Mouse (Mus musculus) adrenal gland, postnatal 14 days (tissue): ENCODE results near the gene Nmnat3. TPM values are rescaled to one million over a fixed set of nuclear protein-coding genes. Genes with fewer than 3 reads are reported as not detected.

Experiments used
- DNase-seq: peaks from one replicate; pipeline ENCODE4 v3.0.0; 2021; ENCODE audit warnings: mixed read lengths
- total RNA-seq: library from RNA; stranded (reverse); gene quantifications from 2 replicates; pipeline ENCODE4 v1.2.3, GENCODE M21; 2021

The Nmnat3 gene
- total RNA-seq, 1 experiment from 2014 or later = 12.1 TPM

GRCm38 (mm10) chr9:98311316-98311965 lies 24.2 kb downstream of the Nmnat3 start:
- DNase-seq = no peak

DNA sequence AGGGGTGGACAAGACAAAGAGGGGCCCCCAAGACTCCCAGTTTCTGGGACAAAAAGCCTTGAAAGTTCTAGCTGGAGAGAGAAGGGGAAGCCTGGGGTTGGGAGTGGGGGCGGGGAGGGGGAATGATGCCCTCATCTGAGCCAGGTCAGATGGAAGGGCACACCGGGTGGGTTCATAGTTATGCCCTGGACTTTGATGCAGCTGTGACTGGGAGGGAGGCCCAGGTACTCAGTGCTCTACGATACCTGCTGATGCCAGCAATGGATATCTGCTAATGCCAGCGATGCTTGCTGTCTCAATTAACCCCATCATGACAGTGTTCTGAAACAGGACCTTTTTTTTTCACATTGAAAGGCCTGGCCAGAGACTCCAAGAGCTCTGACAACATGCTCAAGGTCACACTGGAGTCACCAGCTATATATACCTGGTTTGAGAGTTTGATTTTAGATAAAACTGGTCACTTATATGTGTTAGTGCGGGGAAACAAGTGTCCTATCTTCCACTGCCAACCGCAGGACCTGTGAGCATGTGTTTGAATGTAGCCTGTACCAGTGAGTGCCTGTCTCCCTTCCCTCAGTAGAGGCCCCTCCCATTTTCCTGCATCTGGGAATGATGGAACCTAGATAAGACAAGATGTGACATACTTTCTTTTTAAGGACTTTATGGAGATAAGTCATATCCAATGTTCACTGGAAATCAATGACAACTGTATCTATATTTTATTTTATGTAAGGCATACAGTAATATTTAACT lies 25.6 kb downstream of the Nmnat3 start:
- DNase-seq = no peak

DNA sequence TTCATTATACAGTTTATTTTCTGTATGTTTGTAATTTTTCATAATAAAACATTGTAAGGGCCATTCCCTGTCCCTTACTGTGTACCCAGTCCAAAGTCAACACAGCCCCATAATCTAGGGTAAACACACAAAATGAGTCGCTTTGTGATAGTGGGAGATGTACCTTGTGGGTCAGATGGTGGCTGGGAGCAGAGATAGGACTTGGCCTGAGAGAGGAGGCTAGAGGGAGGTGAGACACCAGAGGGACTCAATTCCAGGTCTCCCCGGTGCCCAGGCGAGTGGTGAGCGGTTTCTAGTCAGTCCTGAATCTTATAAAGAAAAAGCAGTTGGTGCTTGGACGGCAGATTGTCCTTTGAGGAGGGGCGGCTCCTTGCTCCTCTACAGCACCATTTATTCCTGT lies 26.4 kb downstream of the Nmnat3 start:
- DNase-seq = no peak

GRCm38 (mm10) chr9:98314059-98314650 lies 26.9 kb downstream of the Nmnat3 start:
- peak; percentile 30 for DNase-seq

DNA sequence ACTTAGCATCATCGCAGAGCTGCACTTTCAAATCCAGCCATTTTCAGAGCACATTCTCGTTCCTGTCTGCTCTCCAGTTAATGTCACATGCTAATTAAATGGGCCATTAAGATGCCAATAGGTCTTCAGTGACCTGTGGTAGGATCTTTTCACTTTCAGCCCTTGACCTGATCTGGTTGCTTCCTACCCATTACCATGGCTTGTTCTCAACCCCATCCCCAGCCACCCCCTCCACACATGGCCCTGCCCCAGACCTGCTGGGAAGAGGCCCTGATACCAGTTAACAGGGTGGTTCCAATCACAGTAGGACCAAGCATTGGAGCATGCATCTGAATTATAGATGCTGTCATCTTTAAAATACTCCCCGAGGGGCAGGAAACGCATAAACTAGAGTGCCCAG lies 30.7 kb downstream of the Nmnat3 start:
- no peak for DNase-seq

- DNase-seq = no peak
Observed at GRCm38 (mm10) chr9:98318875-98319274, 31.6 kb downstream of the Nmnat3 start.

DNA sequence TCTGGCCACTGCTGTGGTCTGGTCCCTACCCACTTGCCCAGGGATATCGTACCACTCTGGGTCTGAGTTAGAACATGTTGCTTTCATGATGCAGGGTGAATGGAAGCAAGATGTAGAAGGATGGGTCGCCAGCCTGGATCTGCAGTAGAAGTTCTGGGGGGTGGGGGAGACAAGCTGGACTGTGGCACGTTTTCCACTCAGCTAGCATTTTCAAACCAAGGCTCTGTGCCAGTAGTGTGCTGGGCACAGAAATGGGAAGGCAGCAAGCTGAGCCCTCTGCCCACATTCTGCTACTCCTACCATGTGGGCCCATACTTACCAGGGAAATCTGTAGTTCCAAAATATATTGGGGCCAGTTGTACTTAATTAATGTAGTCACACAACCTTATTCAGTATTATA lies 33.5 kb downstream of the Nmnat3 start:
- no peak for DNase-seq

DNA sequence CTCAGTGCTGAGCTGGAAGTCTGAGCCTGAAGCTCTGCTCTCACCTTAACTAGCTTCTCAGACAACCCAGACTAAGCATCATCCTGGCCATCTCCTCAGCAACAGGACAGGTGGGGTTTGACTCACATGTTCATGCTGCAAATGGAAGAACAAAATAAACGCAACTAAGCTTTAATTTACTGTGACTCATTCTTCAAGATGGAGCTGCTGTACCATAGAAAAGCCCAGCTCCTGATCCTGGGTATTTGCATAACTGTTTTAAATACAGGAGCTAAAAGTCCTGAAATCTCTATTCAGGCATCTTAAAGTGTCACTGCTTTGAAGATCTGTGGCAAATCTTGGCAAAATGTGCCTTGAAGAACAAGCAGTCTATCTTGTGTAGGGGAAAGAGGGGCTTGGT lies 38.9 kb downstream of the Nmnat3 start:
- no peak for DNase-seq

- DNase-seq = no peak
Observed at GRCm38 (mm10) chr9:98328415-98329176, 41.4 kb downstream of the Nmnat3 start.

DNA sequence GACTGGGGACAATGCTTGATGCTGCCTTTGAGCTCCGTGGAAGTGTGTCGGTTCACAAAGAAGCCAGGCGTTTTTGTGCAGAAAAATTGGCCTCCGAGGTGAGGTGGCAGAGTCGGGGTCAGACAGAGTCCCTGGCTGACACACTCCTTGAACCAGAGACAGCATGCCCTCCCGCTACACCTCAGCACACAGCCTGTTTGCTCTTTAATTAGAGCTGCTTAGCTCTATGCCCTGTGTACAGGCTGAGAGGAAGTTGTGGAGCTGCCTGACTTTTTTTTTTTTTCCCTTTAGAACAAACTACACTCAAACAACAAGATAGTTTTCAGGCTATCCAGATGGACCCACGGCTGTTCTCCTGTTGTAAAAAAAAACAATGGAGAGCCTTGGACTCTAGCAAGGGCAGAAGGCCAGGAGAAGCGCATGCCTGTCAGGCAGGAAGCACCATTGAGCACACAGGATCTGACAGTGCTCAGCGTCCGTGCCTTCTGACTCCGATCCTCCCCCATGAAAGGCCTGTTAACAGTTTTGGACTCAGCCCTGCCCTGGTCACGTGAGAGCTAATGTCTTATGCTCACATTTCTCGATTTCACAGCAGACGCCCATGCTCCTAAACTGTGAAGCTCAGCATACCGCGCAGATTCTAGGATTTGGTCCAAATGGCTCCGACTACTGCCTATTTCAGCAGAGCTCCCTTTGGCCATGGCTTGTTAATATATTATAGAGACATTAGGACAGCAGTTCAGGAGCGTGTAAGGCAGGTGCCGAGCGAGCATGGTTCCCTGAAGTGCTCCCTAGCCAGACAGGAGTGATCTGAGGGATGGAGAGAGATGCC lies 42.3 kb downstream of the Nmnat3 start:
- DNase-seq = peak; percentile 21

DNA sequence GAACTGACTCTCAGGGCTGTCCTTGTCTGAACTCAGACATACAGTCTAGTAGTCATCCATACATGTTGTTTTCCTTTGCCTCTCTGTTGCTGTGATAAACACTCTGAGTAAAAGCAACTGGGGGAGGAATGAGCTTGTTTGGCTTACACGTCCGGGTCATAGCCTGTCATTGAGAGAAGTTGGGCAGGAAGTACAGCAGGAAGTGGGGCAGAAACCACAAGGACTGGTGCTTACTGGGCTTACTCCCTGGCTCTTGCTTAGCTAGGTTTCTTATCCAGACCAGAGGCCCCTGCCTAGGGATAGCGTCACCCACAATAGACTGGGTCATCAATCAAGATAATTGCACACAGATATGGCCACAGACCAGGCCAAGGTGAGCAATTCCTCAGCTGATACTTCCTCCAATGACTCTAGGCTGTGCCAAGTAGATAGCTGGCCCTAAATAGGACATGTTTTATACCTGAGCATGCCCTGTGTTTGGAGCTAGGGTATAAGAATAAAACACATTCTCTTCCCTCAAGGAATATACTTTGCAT lies 46.1 kb downstream of the Nmnat3 start:
- no peak for DNase-seq

GRCm38 (mm10) chr9:98337881-98338769 lies 50.9 kb downstream of the Nmnat3 start:
- no peak for DNase-seq

DNA sequence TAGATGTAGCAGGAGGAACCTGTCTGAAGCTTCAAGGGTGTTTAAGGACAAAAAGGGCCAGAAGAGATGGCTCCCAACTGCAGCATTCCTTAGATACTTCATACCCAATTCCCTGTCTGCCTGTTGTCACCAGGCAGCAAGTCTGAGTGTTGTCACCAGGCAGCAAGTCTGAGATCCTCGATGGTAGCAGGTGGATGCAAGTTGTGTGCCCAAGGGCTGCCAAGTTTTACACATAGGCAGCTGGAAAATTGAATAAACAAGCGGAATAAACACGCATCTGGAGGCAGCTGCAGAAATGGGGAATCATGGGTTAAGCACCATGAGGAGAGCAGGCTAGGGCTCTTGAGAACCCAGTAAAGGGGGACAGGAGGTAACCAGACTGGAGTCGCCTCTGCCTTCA lies 52.7 kb downstream of the Nmnat3 start:
- no peak for DNase-seq

DNA sequence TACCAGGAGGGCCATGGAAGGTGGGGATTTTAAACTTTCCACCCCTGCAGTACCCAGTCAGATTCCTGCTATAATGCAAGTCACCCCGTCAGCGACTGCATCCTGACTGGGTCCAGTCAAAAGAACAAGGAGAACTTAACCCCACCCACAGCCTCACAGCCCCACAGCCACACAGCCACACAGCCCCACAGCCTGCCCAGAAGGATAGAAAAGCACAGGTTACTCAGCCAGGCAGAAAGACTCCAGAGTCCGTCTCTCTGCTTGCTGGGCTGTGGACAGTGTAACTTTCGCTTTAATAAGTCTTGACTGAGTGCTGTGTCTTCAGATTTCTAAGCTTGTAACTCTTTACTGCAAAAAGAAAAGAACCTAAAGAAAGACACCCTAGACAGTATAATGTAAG lies 53.2 kb downstream of the Nmnat3 start:
- DNase-seq = no peak

- no peak for DNase-seq
Observed at GRCm38 (mm10) chr9:98345840-98346239, 58.6 kb downstream of the Nmnat3 start.

GRCm38 (mm10) chr9:98346240-98346639 lies 59.0 kb downstream of the Nmnat3 start:
- DNase-seq = no peak

- DNase-seq = no peak
Observed at GRCm38 (mm10) chr9:98347021-98347420, 59.8 kb downstream of the Nmnat3 start.

- no peak for DNase-seq
Observed at GRCm38 (mm10) chr9:98350318-98351144, 63.3 kb downstream of the Nmnat3 start.

DNA sequence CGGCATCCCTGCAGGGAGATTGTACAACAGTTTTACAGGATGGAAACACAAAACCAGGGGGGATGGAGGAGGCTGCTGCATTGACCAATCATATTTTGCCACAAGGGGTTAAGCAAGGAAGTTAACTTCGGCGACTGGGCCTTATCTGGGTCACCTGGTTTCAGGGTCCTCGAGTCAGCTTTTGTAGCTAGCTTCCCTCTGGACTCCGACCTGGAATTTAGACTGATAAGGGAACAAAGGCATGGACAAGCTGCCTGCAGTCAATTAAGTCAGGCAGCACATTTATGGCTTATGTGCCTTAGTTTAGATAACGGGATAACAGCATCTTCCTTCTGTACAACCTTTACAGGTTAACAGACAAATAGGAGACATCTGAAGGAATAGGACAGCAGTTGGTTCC lies 65.1 kb downstream of the Nmnat3 start:
- DNase-seq = no peak

DNA sequence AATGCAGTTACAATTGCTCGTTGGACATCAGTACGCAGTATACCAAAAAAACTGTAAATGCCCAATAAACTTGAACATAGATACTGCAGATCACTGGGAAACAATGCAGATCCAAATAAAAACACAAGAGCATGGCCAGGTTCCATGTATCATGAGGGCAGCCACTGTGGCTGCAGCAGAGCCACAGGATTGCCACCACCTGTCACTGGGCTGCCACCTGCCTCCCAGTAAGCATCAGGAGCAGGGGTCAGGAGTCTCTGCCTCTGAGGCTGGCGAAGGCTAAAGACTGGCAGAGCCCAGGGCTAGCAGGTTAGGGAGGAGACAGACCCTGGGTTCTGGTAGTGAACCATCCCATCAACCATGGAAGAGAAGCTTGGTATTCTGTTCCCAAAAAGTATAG lies 67.7 kb downstream of the Nmnat3 start:
- DNase-seq = no peak
